Mouse (Mus musculus): ENCODE results near the gene 1700129C05Rik. TPM values are rescaled to one million over a fixed set of nuclear protein-coding genes. Genes with fewer than 3 reads are reported as not detected.

1700129C05Rik gene
- polyA plus RNA-seq, 1 experiment from 2014 or later: not detected

Other genes with a start within 250 kb of the 1700129C05Rik start
- not detected in 2 replicates for gene Gm5142, start 35.9 kb upstream of the 1700129C05Rik start, polyA plus RNA-seq (2015; fragmentation: Nextera tagmentation; extraction: Ambion mirVana)
- 13.6 and 23.2 TPM in 2 replicates for gene Rcbtb1, start 58.3 kb upstream of the 1700129C05Rik start, polyA plus RNA-seq (2015; fragmentation: Nextera tagmentation; extraction: Ambion mirVana)
- gene Gm6904, start 117.3 kb upstream of the 1700129C05Rik start, polyA plus RNA-seq (2015; fragmentation: Nextera tagmentation; extraction: Ambion mirVana): not detected in 2 replicates
- 0.19 TPM in 1 of 2 replicates, not detected in the other for gene Phf11a, start 154.6 kb upstream of the 1700129C05Rik start, polyA plus RNA-seq (2015; fragmentation: Nextera tagmentation; extraction: Ambion mirVana)
- 0.89 and 1.6 TPM in 2 replicates for gene Phf11b, start 198.5 kb upstream of the 1700129C05Rik start, polyA plus RNA-seq (2015; fragmentation: Nextera tagmentation; extraction: Ambion mirVana)
- gene Phf11d, start 222.6 kb upstream of the 1700129C05Rik start, polyA plus RNA-seq (2015; fragmentation: Nextera tagmentation; extraction: Ambion mirVana): 2.4 and 3.5 TPM in 2 replicates